Mouse (Mus musculus): Measurements from ENCODE around the gene Lrmp. TPM values are rescaled to one million over a fixed set of nuclear protein-coding genes. Genes with fewer than 3 reads are reported as not detected.

Gene Lrmp
- total and polyA plus RNA-seq, 2 experiments from 2014 or later = 0.54 to 1.7 TPM

DNA sequence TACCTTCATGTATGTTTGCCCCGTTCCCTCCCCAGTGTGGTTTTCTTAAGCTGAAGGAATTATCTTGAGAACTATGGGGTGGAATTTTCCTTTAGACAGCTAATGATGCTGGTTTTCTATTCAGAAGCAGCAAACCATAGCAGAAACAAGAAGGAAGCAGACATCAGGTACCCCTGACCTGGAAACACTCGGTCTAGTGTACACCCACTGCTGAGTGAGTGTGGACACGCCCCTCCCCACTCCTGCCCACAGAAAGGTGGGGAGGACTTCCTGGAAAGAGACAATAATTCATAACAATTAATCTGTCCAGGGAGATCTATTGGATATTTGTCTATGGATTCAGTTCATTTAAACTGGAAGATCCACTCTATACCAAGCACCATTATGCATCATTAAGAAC, 19.8 kb downstream of the Lrmp start:
- Histone ChIP-seq H3K9ac (replicated peaks; ENCODE audit: low read length) (no peak overlapping the region), H3K36me3 (ENCODE audit: insufficient read depth, low read length) (no peaks in the 10 kb centered on the region), H3K4me1 (ENCODE audit: insufficient read depth, low read length) (no peaks in the 10 kb centered on the region), H3K27me3 (ENCODE audit: insufficient read depth, low read length) (no peaks in the 10 kb centered on the region), H3K4me3 (ENCODE audit: low read length) (no peak overlapping the region), H3K27ac (no peak overlapping the region), H3K9me3 (ENCODE audit: low read length) (no peaks in the 10 kb centered on the region), H3K4me2 (ENCODE audit: low read depth, low read length) (no peak overlapping the region)
- no peak for ATAC-seq
- whole genome bisulfite sequencing = 77% methylated on average over 3 of the region's 3 CpGs
- no peak for TF ChIP-seq CTCF (IDR thresholded peaks at IDR 0.05; ENCODE audit: low read depth)
- no peak for DNase-seq (ENCODE audit: low spot score)

DNA sequence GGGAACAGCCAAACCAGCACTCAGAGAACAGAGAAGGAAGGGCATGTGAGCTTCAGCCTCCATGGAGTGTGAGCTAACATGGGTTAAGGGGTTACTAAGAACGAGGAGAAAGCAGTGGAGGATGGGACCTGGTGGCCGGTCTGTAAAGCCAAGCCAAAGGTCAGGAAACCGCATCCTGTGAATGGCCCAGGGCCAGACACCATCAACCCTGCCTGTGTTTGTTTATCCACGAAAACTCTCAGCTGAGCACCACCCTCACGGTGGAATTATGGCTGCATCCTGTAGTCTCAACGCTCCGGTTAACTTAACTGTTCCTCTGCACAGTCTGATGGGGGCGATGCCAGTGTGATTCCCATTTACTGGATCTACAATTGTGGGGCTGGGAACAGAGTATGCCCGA, 20.4 kb downstream of the Lrmp start:
- ATAC-seq (no peak), DNase-seq (ENCODE audit: low spot score) (no peak)
- Histone ChIP-seq H3K27ac (no peak overlapping the region), H3K9ac (replicated peaks; ENCODE audit: low read length) (no peak overlapping the region), H3K27me3 (ENCODE audit: insufficient read depth, low read length) (no peaks in the 10 kb centered on the region), H3K9me3 (ENCODE audit: low read length) (no peaks in the 10 kb centered on the region), H3K4me1 (ENCODE audit: insufficient read depth, low read length) (no peaks in the 10 kb centered on the region), H3K36me3 (ENCODE audit: insufficient read depth, low read length) (no peaks in the 10 kb centered on the region), H3K4me2 (ENCODE audit: low read depth, low read length) (no peak overlapping the region), H3K4me3 (ENCODE audit: low read length) (no peak overlapping the region)
- 72% methylated on average over 9 of the region's 9 CpGs for WGBS
- no peak for TF ChIP-seq CTCF (IDR thresholded peaks at IDR 0.05; ENCODE audit: low read depth)

GRCm38 (mm10) chr6:145136831-145137230, 21.4 kb downstream of the Lrmp start:
- H3K4me1 ChIP-seq (ENCODE audit: insufficient read depth, low read length) = no peaks in the 10 kb centered on the region
- no peaks in the 10 kb centered on the region for H3K36me3 ChIP-seq (ENCODE audit: insufficient read depth, low read length)
- H3K4me3 ChIP-seq (ENCODE audit: low read length) = no peak overlapping the region
- no peaks in the 10 kb centered on the region for H3K27me3 ChIP-seq (ENCODE audit: insufficient read depth, low read length)
- no peaks in the 10 kb centered on the region for H3K9me3 ChIP-seq (ENCODE audit: low read length)
- H3K27ac ChIP-seq = no peak overlapping the region
- no peak for ATAC-seq
- 89% methylated on average over 5 of the region's 5 CpGs for WGBS
- TF ChIP-seq CTCF (IDR thresholded peaks at IDR 0.05; ENCODE audit: low read depth) = no peak
- no peak overlapping the region for H3K9ac ChIP-seq (replicated peaks; ENCODE audit: low read length)
- H3K4me2 ChIP-seq (ENCODE audit: low read depth, low read length) = no peak overlapping the region
- no peak for DNase-seq (ENCODE audit: low spot score)

GRCm38 (mm10) chr6:145139236-145139635, 23.8 kb downstream of the Lrmp start:
- no peaks in the 10 kb centered on the region for H3K27me3 ChIP-seq (ENCODE audit: insufficient read depth, low read length)
- ATAC-seq (no peak), DNase-seq (ENCODE audit: low spot score) (no peak)
- 70% methylated on average over 13 of the region's 13 CpGs for WGBS
- H3K9me3 ChIP-seq (ENCODE audit: low read length) = no peaks in the 10 kb centered on the region
- H3K27ac ChIP-seq = no peak overlapping the region
- H3K4me2 ChIP-seq (ENCODE audit: low read depth, low read length) = no peak overlapping the region
- no peak overlapping the region for H3K4me3 ChIP-seq (ENCODE audit: low read length)
- H3K36me3 ChIP-seq (ENCODE audit: insufficient read depth, low read length) = no peaks in the 10 kb centered on the region
- H3K4me1 ChIP-seq (ENCODE audit: insufficient read depth, low read length) = no peaks in the 10 kb centered on the region
- TF ChIP-seq CTCF (IDR thresholded peaks at IDR 0.05; ENCODE audit: low read depth) = no peak
- H3K9ac ChIP-seq (replicated peaks; ENCODE audit: low read length) = no peak overlapping the region

DNA sequence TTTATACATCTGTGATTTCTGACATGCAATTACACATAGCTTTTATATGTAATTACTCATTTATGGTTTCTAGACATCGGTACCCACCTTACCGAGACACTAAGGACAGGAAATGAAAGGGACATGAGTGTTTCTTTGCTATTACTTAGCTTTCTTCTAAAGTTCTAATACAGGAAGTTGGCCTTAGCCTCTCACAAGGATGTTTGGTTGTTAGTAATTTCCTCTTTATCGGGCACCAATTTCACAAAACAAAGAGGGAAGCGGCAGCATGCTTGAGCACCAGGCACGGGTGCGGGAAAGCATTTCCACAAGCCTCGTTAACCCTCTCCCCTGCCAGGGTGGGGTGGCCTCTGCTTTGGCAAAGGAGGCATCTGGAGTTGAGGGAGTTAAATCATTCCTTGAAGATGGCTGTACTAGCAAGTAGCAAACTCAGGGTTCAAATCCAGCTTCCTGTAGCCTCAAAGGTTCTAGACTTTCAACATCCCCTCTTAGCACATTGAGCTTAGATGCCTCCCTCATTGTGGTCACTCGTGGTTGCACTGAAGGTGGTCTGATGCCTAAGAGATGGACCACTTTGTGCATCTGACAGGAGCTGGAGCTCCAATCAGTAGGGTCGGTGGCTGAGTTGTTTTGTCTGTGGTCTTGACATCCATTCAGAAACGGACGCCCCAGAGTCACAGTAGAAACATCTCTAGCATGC, 24.5 kb downstream of the Lrmp start:
- no peak for DNase-seq (ENCODE audit: low spot score)
- Histone ChIP-seq H3K9me3 (ENCODE audit: low read length) (no peaks in the 10 kb centered on the region), H3K4me1 (ENCODE audit: insufficient read depth, low read length) (no peaks in the 10 kb centered on the region), H3K27me3 (ENCODE audit: insufficient read depth, low read length) (no peaks in the 10 kb centered on the region), H3K4me3 (ENCODE audit: low read length) (no peak overlapping the region), H3K36me3 (ENCODE audit: insufficient read depth, low read length) (no peaks in the 10 kb centered on the region), H3K9ac (replicated peaks; ENCODE audit: low read length) (no peak overlapping the region), H3K4me2 (ENCODE audit: low read depth, low read length) (no peak overlapping the region), H3K27ac (no peak overlapping the region)
- TF ChIP-seq CTCF (IDR thresholded peaks at IDR 0.05; ENCODE audit: low read depth) = no peak
- ATAC-seq = no peak
- 74% methylated on average over 11 of the region's 11 CpGs for WGBS

DNA sequence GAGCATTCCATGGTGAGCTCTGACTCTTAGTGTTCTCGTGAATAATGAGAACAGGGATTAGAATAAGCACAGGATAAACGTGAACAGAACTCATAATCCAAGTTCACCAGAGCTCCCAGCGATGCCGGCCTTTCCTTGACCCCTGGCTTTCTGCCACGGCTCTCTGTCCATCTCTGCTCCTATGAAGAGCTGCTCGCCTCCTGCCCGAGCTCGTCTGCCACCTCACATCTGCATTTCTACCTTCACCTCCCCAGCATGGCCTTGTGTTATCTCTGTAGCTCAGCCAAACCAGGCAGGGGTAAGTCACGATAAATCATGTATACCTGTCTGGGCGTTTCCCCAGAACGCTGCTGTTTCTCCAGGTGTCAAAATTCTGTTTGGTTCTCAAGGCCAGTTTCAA, 25.3 kb downstream of the Lrmp start:
- WGBS = 67% methylated on average over 11 of the region's 11 CpGs

GRCm38 (mm10) chr6:145141827-145142226, 26.4 kb downstream of the Lrmp start:
- H3K9me3 ChIP-seq (ENCODE audit: low read length) = no peaks in the 10 kb centered on the region
- WGBS = 93% methylated on average over 12 of the region's 12 CpGs
- no peak overlapping the region for H3K4me2 ChIP-seq (ENCODE audit: low read depth, low read length)
- ATAC-seq (no peak), DNase-seq (ENCODE audit: low spot score) (no peak)
- H3K4me3 ChIP-seq (ENCODE audit: low read length) = no peak overlapping the region
- H3K27me3 ChIP-seq (ENCODE audit: insufficient read depth, low read length) = no peaks in the 10 kb centered on the region
- H3K4me1 ChIP-seq (ENCODE audit: insufficient read depth, low read length) = no peaks in the 10 kb centered on the region
- H3K9ac ChIP-seq (replicated peaks; ENCODE audit: low read length) = no peak overlapping the region
- no peak overlapping the region for H3K27ac ChIP-seq
- no peaks in the 10 kb centered on the region for H3K36me3 ChIP-seq (ENCODE audit: insufficient read depth, low read length)
- no peak for TF ChIP-seq CTCF (IDR thresholded peaks at IDR 0.05; ENCODE audit: low read depth)

More for the DNA sequence above, 25.3 kb downstream of the Lrmp start:
- Histone ChIP-seq H3K4me3 (ENCODE audit: low read length) (no peak overlapping the region), H3K9me3 (ENCODE audit: low read length) (no peaks in the 10 kb centered on the region), H3K36me3 (ENCODE audit: insufficient read depth, low read length) (no peaks in the 10 kb centered on the region), H3K4me2 (ENCODE audit: low read depth, low read length) (no peak overlapping the region), H3K27ac (no peak overlapping the region), H3K9ac (replicated peaks; ENCODE audit: low read length) (no peak overlapping the region), H3K4me1 (ENCODE audit: insufficient read depth, low read length) (no peaks in the 10 kb centered on the region), H3K27me3 (ENCODE audit: insufficient read depth, low read length) (no peaks in the 10 kb centered on the region)
- TF ChIP-seq CTCF (IDR thresholded peaks at IDR 0.05; ENCODE audit: low read depth) = no peak
- no peak for ATAC-seq
- DNase-seq (ENCODE audit: low spot score) = no peak

Measured in hindbrain, postnatal 0 days (tissue).